Mouse (Mus musculus): ENCODE data around the gene Tdrd7. TPM values are rescaled to one million over a fixed set of nuclear protein-coding genes. Genes with fewer than 3 reads are reported as not detected.

Tdrd7 gene
- polyA plus RNA-seq, 1 experiment from 2014 or later, result 15.4 TPM

DNA sequence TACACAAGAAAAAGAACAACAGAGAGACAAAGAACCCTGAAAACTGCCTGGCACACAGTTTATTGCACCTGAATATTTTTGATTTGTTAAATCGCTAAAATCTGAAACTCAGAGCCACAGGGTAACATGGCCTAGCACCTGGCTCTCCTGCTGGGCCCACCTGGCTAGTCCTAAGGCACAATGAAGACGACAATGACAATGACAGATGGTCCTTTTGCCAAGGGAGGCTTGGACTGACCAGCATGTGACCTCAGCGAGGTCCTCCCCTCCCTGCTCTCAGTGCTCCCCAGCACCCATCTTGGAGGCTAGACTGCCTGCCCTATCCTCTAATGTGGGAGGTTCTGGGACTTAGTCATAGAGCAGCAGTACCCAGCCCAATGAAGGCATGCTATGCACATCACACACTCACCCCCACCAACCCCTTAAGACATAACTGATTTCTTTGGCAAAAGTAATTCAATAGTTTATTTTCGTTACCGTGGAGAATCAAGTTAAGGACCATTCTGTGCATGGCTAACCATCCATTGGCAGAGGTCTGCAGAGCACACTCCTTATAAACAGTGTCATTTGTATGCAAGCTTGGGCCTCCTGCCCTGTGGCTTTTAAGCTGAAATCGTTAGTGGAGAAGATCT lies 104.8 kb downstream of the Tdrd7 start:
- no peak overlapping the region for H3K9ac ChIP-seq (replicated peaks)
- no peak for ATAC-seq
- TF ChIP-seq EP300 (IDR thresholded peaks at IDR 0.05; ENCODE audit: low read depth) (no peak), CTCF (IDR thresholded peaks at IDR 0.05; ENCODE audit: low read depth) (no peak)
- no peaks in the 10 kb centered on the region for H3K27me3 ChIP-seq (ENCODE audit: insufficient read depth, low read length)
- H3K27ac ChIP-seq (ENCODE audit: low read depth), result no peak overlapping the region
- no peak for DNase-seq
- H3K9me3 ChIP-seq (ENCODE audit: low read length), result no peaks in the 10 kb centered on the region
- H3K4me2 ChIP-seq (ENCODE audit: low read depth, low read length), result no peak overlapping the region
- no peaks in the 10 kb centered on the region for H3K4me1 ChIP-seq (ENCODE audit: insufficient read depth)
- 81% methylated on average over 6 of the region's 6 CpGs for WGBS (ENCODE audit: insufficient replicate concordance)
- no peak overlapping the region for H3K4me3 ChIP-seq (ENCODE audit: low read depth, low read length)
- peaks cover 4% of the 10 kb centered on the region; the same call in 1 of the 2 replicates for H3K36me3 ChIP-seq (replicated peaks; ENCODE audit: insufficient read depth, low read length)

GRCm38 (mm10) chr4:46072631-46073030 lies 107.5 kb downstream of the Tdrd7 start:
- Histone ChIP-seq H3K9ac (replicated peaks) (no peak overlapping the region), H3K4me1 (ENCODE audit: insufficient read depth) (no peaks in the 10 kb centered on the region), H3K4me3 (ENCODE audit: low read depth, low read length) (no peak overlapping the region), H3K4me2 (ENCODE audit: low read depth, low read length) (no peak overlapping the region), H3K27ac (ENCODE audit: low read depth) (no peak overlapping the region), H3K36me3 (replicated peaks; ENCODE audit: insufficient read depth, low read length) (peaks cover 4% of the 10 kb centered on the region; the same call in 1 of the 2 replicates), H3K27me3 (ENCODE audit: insufficient read depth, low read length) (no peaks in the 10 kb centered on the region), H3K9me3 (ENCODE audit: low read length) (no peaks in the 10 kb centered on the region)
- WGBS (ENCODE audit: insufficient replicate concordance), result 87% methylated on average over 6 of the region's 6 CpGs
- ATAC-seq, result no peak
- no peak for TF ChIP-seq EP300 (IDR thresholded peaks at IDR 0.05; ENCODE audit: low read depth)
- TF ChIP-seq CTCF (IDR thresholded peaks at IDR 0.05; ENCODE audit: low read depth), result no peak
- no peak for DNase-seq

DNA sequence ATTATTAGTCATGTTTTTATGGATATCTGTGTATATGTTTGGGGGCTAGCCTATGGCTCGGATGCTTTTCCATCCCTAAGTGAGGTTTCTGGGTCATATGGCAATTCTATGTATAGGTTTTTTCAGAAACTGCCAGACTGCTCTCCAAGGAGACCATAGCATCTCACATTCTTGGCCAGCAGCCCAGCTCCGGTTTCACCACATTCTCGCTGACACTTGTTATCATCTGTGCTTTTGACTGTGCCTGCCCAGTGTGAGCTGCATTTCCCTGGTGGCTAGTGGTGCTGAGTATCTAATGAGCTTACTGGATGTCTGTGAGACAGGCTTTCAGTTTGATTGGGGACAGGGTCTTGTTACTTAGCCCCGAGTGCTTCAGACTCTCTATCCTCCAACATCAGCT lies 108.6 kb downstream of the Tdrd7 start:
- Histone ChIP-seq H3K27me3 (ENCODE audit: insufficient read depth, low read length) (no peaks in the 10 kb centered on the region), H3K9ac (replicated peaks) (no peak overlapping the region), H3K4me2 (ENCODE audit: low read depth, low read length) (no peak overlapping the region), H3K36me3 (replicated peaks; ENCODE audit: insufficient read depth, low read length) (peaks cover 8% of the 10 kb centered on the region; the same call in 1 of the 2 replicates), H3K27ac (ENCODE audit: low read depth) (no peak overlapping the region), H3K4me3 (ENCODE audit: low read depth, low read length) (no peak overlapping the region), H3K9me3 (ENCODE audit: low read length) (no peaks in the 10 kb centered on the region), H3K4me1 (ENCODE audit: insufficient read depth) (no peaks in the 10 kb centered on the region)
- WGBS (ENCODE audit: insufficient replicate concordance), result 65% methylated on average over 4 of the region's 4 CpGs
- ATAC-seq (no peak), DNase-seq (no peak)
- no peak for TF ChIP-seq CTCF (IDR thresholded peaks at IDR 0.05; ENCODE audit: low read depth)
- TF ChIP-seq EP300 (IDR thresholded peaks at IDR 0.05; ENCODE audit: low read depth), result no peak

DNA sequence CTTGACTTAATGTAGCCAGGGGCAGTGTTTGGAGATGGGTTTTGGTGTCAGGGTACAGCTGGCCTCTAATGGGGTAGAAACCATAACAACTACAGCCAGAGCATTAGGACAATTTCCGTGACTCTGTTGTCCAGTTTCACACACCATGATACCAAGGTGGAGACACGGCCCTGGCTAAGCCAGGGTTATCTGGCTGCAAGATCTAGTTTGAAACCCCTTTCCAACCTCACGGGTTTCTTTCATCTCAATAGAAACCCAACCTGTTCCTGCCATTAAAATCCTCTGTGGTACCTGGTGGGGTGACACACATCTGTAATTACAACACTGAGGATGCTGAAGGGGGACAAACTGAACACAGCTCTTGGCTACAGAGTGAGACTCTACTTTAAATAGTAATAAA lies 110.5 kb downstream of the Tdrd7 start:
- H3K36me3 ChIP-seq (replicated peaks; ENCODE audit: insufficient read depth, low read length), result peaks cover 7% of the 10 kb centered on the region; the same call in 1 of the 2 replicates

DNA sequence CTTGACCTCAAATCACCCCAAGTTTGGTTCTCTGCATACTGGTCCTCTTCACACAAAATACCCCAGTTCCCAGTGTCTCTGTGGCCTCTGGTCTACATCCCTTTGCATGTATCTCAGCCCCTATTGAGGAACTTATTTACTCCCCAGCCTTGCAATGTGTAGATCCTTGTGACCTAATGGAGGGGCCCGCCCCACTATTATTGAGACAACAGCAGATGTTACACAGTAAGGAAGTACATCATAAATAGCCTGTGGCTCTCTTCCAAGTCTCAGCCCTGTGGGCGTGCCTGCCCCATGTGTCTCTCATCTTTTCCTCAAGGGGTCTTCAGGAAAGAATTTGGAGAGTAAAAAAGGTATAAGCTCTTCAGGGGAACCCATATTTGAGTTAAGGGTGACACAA lies 111.8 kb downstream of the Tdrd7 start:
- TF ChIP-seq CTCF (IDR thresholded peaks at IDR 0.05; ENCODE audit: low read depth), result no peak
- TF ChIP-seq EP300 (IDR thresholded peaks at IDR 0.05; ENCODE audit: low read depth), result no peak
- H3K27ac ChIP-seq (ENCODE audit: low read depth), result no peak overlapping the region
- no peak overlapping the region for H3K9ac ChIP-seq (replicated peaks)
- 81% methylated on average over 2 of the region's 2 CpGs for WGBS (ENCODE audit: insufficient replicate concordance)
- H3K4me3 ChIP-seq (ENCODE audit: low read depth, low read length), result no peak overlapping the region
- ATAC-seq (no peak), DNase-seq (no peak)
- no peaks in the 10 kb centered on the region for H3K9me3 ChIP-seq (ENCODE audit: low read length)
- no peaks in the 10 kb centered on the region for H3K4me1 ChIP-seq (ENCODE audit: insufficient read depth)
- no peaks in the 10 kb centered on the region for H3K27me3 ChIP-seq (ENCODE audit: insufficient read depth, low read length)
- no peak overlapping the region for H3K4me2 ChIP-seq (ENCODE audit: low read depth, low read length)
- H3K36me3 ChIP-seq (replicated peaks; ENCODE audit: insufficient read depth, low read length), result peaks cover 7% of the 10 kb centered on the region; the same call in 1 of the 2 replicates

More for the DNA sequence above, 110.5 kb downstream of the Tdrd7 start:
- Histone ChIP-seq H3K9ac (replicated peaks) (no peak overlapping the region), H3K27ac (ENCODE audit: low read depth) (no peak overlapping the region), H3K4me2 (ENCODE audit: low read depth, low read length) (no peak overlapping the region), H3K27me3 (ENCODE audit: insufficient read depth, low read length) (no peaks in the 10 kb centered on the region), H3K9me3 (ENCODE audit: low read length) (no peaks in the 10 kb centered on the region), H3K4me1 (ENCODE audit: insufficient read depth) (no peaks in the 10 kb centered on the region), H3K4me3 (ENCODE audit: low read depth, low read length) (no peak overlapping the region)
- ATAC-seq (no peak), DNase-seq (no peak)
- WGBS (ENCODE audit: insufficient replicate concordance), result 86% methylated on average over 3 of the region's 3 CpGs
- no peak for TF ChIP-seq CTCF (IDR thresholded peaks at IDR 0.05; ENCODE audit: low read depth)
- no peak for TF ChIP-seq EP300 (IDR thresholded peaks at IDR 0.05; ENCODE audit: low read depth)

DNA sequence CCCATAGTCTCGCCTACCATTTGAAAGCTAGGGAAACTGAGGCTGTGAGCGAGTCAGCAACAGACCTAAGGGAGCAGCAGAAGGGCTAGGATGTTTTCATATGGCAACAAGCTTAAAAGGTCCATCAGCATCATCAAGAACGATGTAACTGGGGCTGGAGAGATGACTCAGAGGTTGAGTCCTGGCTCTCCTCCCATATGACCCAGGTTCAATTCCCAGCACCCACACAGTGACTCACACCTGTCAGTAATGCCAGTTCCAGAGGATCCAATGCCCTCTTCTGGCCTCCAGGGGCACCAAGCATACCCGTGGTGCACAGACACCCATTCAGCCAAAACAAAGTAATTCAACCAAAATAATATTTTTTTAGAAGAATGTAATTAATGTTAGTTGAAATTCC lies 115.1 kb downstream of the Tdrd7 start:
- WGBS (ENCODE audit: insufficient replicate concordance), result 81% methylated on average over 4 of the region's 4 CpGs
- Histone ChIP-seq H3K27me3 (ENCODE audit: insufficient read depth, low read length) (no peaks in the 10 kb centered on the region), H3K27ac (ENCODE audit: low read depth) (no peak overlapping the region), H3K36me3 (replicated peaks; ENCODE audit: insufficient read depth, low read length) (peaks cover 17% of the 10 kb centered on the region), H3K4me1 (ENCODE audit: insufficient read depth) (no peaks in the 10 kb centered on the region), H3K9me3 (ENCODE audit: low read length) (no peaks in the 10 kb centered on the region), H3K4me2 (ENCODE audit: low read depth, low read length) (no peak overlapping the region), H3K9ac (replicated peaks) (no peak overlapping the region), H3K4me3 (ENCODE audit: low read depth, low read length) (no peak overlapping the region)
- ATAC-seq, result no peak
- DNase-seq, result no peak
- TF ChIP-seq CTCF (IDR thresholded peaks at IDR 0.05; ENCODE audit: low read depth), result no peak
- no peak for TF ChIP-seq EP300 (IDR thresholded peaks at IDR 0.05; ENCODE audit: low read depth)
